Mouse (Mus musculus): Measurements from ENCODE around the gene Tmem150c. TPM values are rescaled to one million over a fixed set of nuclear protein-coding genes. Genes with fewer than 3 reads are reported as not detected.

Gene Tmem150c
- total RNA-seq, 2 experiments from 2014 or later: 3.7 to 4.7 TPM

GRCm38 (mm10) chr5:100096955-100097354 lies 62.7 kb downstream of the Tmem150c start:
- DNase-seq: no peak

GRCm38 (mm10) chr5:100091602-100092001 lies 68.0 kb downstream of the Tmem150c start:
- DNase-seq: no peak

DNA sequence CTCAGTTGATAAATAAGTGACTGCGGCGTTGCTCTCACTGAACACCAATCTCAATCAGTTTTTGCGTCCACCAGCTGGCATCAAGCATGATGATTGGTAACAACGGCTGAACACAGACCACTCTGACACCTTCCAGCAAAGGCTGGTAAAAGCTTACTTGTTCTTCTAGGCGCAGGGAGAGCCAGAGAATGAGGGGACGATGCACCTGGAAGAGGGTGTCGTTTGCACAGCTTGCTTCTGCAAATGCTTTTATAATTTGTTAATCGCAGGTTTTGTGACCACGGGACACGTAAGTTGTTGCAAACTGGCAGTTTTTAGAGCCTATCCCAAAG lies 68.4 kb downstream of the Tmem150c start:
- DNase-seq: no peak

DNA sequence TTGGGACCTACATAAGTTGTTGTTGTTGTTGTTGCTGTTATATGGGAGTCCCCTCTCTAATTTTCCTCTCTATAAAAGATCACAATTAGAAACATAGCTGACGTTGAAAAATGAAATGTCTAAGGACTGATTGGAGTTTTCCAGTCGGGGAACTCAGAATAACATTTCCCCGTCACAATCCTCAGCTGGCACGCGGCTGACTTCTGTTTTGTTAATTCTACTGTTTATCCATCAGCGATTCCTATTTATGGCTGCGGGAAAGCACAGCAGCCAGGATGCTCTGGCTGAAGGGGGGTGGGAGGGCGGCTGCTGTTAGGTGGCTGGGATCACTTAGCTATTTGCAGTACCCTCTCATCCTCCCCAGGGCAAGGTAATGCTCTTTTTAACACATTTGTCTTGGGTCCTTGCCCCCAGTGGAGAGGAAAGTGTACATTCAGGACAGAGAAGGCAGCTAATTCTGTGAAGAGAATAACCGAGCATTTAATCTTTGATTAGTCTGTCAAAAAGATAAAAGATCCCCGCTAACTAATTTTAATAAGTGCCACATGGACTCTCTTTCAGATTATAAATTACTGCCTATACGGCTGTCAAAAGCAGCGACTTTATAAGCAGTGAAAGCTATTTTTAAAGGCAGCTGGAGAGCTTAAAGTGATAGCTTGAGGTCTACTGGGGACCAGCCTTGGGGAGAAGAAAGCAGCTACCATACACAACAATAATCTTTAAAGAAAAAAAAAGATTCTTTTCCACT lies 68.9 kb downstream of the Tmem150c start:
- no peak for DNase-seq

- DNase-seq: peak; percentile 39
Measured at GRCm38 (mm10) chr5:100085097-100085496, 74.5 kb downstream of the Tmem150c start.

DNA sequence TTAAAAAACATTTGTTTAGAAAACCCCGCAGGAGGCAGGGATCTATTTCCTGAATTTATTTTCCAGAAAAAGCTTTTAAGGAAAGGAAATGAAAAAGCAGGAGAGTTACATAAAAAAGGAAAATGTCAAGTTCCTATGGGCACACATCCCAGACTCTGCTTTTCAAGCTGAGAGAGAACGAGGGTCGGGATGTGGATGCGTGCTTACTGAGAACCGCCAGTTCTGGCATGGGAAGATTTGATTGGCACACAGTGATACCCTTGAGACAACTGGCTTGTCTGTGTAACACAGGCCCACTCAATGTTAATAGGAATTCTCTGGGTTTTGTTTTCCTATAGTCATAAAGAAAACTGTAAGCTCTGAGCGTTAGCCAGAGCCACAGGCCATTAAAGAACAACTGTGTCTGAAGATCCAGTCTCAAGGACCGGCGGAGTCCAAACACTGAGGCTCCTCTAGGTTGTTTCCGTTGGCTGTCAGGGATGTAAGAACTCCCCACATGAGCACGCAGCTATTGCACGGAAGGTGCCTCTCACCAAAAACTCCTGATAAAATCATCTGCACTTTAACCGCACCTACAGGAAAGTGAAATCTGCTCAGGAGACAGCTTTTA lies 75.5 kb downstream of the Tmem150c start:
- no peak for DNase-seq

GRCm38 (mm10) chr5:100082006-100082405 lies 77.6 kb downstream of the Tmem150c start:
- no peak for DNase-seq

DNA sequence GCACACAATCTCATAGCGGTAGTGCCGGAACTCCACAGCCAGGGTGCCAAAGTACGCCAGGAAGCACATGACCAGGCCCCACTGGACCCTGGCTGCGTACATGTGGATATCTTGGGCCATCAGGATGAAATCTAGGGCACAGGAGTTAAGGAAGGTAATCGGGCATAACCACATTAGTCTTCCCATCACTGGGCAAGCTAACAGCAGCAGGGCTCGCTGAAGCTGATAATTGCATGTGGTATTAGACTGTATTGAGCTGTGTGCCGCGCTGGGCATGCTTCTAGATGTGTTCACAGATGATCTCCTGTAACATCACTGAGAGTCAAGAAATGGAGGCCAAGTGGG lies 79.7 kb downstream of the Tmem150c start:
- no peak for DNase-seq

GRCm38 (mm10) chr5:100079040-100079930 lies 80.3 kb downstream of the Tmem150c start:
- DNase-seq: peak; percentile 40

DNA sequence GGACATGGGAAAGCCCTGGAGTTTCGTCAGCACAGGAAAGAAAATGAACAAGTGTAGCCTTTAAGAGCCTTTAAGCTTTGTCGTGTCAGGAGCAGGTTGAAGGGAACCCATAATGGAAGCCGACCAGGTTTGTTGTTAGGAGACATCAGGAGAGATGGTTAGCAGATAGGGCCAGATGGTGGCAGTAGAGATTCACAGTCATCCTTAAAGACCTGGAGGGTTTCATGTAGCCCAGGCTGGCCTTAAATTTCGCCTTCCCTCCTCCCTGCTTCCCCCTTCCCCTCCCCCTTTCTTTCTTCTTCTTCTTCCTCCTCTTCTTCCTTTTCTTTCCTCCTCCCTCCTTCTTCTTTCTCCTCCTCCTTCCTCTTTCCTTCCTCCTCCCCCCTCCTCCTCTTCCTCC lies 85.0 kb downstream of the Tmem150c start:
- no peak for DNase-seq

GRCm38 (mm10) chr5:100072557-100072956 lies 87.1 kb downstream of the Tmem150c start:
- no peak for DNase-seq

DNA sequence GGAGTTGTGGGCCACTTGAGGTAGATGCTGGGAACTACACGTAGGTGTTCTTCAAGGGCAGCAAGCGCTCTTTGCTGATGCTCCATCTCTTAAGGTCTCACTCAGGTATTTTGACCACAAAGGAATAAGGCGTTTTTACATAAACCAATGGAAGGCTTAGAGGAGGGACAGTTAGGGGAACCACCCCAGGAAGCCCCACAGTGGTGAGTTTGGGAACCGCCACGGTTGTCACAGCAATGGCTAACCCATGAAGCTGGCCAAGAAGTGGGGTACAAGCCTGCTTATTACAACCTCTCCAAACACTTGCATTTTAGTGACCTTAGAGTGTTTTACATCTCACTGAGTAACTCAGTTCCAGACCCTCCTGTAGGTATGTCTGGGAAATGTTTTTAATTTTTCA lies 88.1 kb downstream of the Tmem150c start:
- DNase-seq: peak; percentile 17

- peak; percentile 92 for DNase-seq
Measured at GRCm38 (mm10) chr5:100070255-100070654, 89.4 kb downstream of the Tmem150c start.

DNA sequence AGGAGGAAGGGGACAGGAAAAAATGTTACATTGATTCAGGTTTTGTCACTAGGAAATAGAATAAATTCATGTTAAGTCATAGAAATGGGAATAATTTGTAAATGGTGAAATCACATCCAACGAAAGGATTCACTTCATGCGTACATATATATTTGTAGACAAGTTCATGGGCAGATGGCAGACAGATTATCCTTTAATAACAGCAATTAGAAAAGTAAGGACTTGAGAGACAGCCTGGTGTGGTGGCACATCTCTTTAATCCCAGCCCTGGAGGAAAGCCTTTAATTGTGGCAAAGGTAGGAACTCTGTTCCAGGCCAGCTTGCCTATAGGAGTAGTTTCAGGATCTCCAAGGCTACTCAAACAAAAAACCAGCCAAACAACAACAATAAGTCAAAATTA lies 90.1 kb downstream of the Tmem150c start:
- no peak for DNase-seq

- no peak for DNase-seq
Measured at GRCm38 (mm10) chr5:100067579-100067978, 92.0 kb downstream of the Tmem150c start.

- DNase-seq: no peak
Measured at GRCm38 (mm10) chr5:100060876-100061275, 98.7 kb downstream of the Tmem150c start.

- DNase-seq: no peak
Measured at GRCm38 (mm10) chr5:100059326-100059725, 100.3 kb downstream of the Tmem150c start.

- no peak for DNase-seq
Measured at GRCm38 (mm10) chr5:100058729-100059128, 100.9 kb downstream of the Tmem150c start.

DNA sequence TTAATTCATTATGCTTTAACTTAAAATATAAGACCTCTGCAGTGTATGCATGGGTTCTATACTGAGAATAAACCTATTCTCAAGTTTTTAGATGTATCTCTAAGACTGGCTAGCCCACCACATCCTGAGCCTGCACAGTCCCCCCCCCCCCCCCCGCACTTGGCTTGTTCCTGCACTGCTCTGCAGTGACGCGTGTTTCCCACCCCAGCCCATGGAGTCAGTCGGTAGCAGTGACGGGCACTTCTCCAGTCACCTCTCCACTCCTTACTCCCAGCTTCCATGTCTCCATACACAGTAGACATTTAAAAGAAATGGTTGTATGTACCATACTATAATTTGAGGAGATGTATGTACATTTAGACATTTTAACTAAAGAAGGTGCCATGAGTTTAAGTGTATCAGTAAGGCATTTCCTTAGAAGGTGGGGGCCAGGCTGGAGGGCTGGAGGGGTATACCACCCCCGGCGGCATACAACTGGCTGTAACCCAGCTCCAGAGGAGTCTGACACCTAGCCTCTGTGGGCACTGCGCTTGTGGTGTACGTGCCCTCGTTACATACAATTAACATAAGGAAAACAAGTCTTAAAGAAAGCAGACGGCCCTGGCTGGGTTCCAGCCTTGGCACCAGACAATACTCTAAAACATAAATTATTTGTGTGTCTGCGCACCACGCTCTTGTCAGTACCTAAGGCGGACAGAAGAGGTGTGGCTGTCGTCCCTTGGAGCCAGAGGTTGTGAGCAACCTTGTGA lies 102.0 kb downstream of the Tmem150c start:
- DNase-seq: no peak

- no peak for DNase-seq
Measured at GRCm38 (mm10) chr5:100055866-100056369, 103.7 kb downstream of the Tmem150c start.

DNA sequence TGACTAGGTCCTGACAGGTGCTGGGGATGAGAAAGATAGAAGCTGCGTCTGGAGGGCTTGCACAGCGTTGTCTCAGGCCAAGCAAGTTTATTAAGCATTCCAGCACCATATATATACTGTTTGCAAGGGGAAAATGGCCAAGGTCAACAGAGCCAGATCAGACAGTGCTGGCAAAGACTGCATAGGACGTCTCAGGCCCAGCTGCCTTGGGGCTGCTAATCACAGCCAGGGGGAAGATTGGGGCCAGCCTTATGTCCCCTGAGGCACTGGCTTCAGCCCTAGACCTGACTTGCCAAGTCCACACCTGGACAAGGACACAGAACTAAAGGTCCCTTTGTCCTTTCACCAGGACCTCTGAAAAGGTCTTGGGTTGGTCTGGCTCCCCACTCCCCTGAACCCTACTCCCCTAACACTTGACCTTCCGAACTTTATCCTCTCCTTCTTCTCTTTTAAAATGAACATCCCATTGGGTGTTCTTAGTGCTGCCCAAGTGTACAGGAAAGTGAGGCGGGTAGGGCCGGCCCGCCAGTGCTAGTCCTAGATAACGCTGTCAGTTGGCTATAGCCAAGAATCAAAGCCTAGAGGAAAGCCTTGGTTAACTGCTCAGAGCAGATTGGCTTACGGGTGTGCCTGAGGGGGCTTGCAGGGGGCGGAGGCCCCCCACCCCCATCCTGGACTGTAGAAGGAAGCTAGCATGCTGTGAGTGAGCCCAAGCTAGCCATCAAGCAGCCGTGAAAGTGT lies 104.6 kb downstream of the Tmem150c start:
- DNase-seq: peak; percentile 23

DNA sequence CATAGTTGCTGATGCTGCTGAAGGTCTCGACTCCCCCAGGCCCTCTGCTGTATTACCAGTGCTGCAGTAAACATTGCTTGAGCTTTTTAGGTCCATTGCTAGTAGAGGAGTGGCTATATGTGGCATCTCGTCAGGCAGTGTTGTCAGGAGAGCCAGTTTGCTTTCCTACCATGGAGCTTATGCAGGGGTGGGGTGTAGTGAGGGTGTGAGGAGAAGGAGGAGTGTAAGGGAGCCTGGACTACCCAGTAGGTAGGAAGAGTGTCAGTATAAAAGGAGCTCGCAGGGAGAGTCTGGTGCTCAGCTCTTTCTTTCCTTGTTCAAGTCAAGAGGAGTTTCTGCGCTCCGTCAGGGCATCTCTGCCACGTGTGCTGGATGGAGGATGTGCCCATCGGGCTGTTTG lies 106.9 kb downstream of the Tmem150c start:
- no peak for DNase-seq

All from heart, postnatal 4 days (tissue).